Mouse (Mus musculus): ENCODE measurements at regions not wholly inside any gene's neighbourhood (a gene's known extent, or its start where the extent isn't known, plus 50 kb on each side); places are given as distances from the start of the nearest gene placed in this dataset.
A peak's percentile ranks its signal among the peaks of the same experiment; 100 is the strongest.

- no peaks in the 10 kb centered on the region for H3K36me3 ChIP-seq
- no peak overlapping the region for H3K4me2 ChIP-seq
- no peaks in the 10 kb centered on the region for H3K27me3 ChIP-seq
- no peak overlapping the region for H3K27ac ChIP-seq (replicated peaks)
- 90% methylated on average over 6 of the region's 6 CpGs for whole genome bisulfite sequencing
- no peak overlapping the region for H3K9ac ChIP-seq
- H3K4me1 ChIP-seq (replicated peaks) = no peaks in the 10 kb centered on the region
- no peak overlapping the region for H3K4me3 ChIP-seq
- 0 out of 2 replicates have a peak, but pooled peaks cover 5% of the 10 kb centered on the region for H3K9me3 ChIP-seq
- no peak for ATAC-seq (ENCODE audit: low FRiP score, low read depth)
Observed at GRCm38 (mm10) chr2:19086621-19087020, 88.5 kb downstream of the 4930426L09Rik start.

GRCm38 (mm10) chr2:19099384-19099783 lies 99.7 kb upstream of the Armc3 start:
- Histone ChIP-seq H3K9ac (no peak overlapping the region), H3K4me3 (no peak overlapping the region), H3K27me3 (no peaks in the 10 kb centered on the region), H3K9me3 (no peaks in the 10 kb centered on the region), H3K36me3 (no peaks in the 10 kb centered on the region), H3K27ac (replicated peaks) (no peak overlapping the region), H3K4me2 (no peak overlapping the region), H3K4me1 (replicated peaks) (no peaks in the 10 kb centered on the region)
- WGBS = 93% methylated on average over 2 of the region's 2 CpGs
- no peak for ATAC-seq (ENCODE audit: low FRiP score, low read depth)

GRCm38 (mm10) chr2:19108753-19109152 lies 90.3 kb upstream of the Armc3 start:
- Histone ChIP-seq H3K36me3 (no peaks in the 10 kb centered on the region), H3K27me3 (no peaks in the 10 kb centered on the region), H3K4me1 (replicated peaks) (no peaks in the 10 kb centered on the region), H3K4me3 (no peak overlapping the region), H3K4me2 (no peak overlapping the region), H3K9me3 (no peaks in the 10 kb centered on the region), H3K9ac (no peak overlapping the region), H3K27ac (replicated peaks) (no peak overlapping the region)
- no peak for ATAC-seq (ENCODE audit: low FRiP score, low read depth)

DNA sequence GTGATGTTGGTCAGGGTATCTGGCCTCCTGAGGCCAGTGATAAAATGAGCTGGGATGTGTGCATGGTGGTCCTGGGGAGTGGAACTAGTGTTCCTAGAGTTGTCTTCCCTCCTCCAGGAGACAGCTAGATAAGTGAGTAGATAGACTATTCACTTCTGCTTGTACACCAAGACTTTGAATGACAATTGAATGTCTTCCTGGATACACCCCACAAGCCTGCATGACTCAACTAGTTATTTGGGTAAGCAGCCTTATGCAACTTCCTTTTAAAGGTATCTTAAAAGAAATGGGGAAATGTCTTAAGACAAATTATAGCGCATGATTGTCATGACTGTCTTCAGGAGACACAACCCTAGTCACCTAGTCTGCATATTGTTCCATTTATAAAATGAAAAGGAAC lies 79.2 kb upstream of the Armc3 start:
- Histone ChIP-seq H3K27ac (replicated peaks) (no peak overlapping the region), H3K4me2 (no peak overlapping the region), H3K27me3 (no peaks in the 10 kb centered on the region), H3K4me3 (no peak overlapping the region), H3K4me1 (replicated peaks) (no peaks in the 10 kb centered on the region), H3K36me3 (no peaks in the 10 kb centered on the region), H3K9me3 (no peaks in the 10 kb centered on the region), H3K9ac (no peak overlapping the region)
- WGBS = 100% methylated on average over 1 of the region's 1 CpGs
- ATAC-seq (ENCODE audit: low FRiP score, low read depth) = no peak

DNA sequence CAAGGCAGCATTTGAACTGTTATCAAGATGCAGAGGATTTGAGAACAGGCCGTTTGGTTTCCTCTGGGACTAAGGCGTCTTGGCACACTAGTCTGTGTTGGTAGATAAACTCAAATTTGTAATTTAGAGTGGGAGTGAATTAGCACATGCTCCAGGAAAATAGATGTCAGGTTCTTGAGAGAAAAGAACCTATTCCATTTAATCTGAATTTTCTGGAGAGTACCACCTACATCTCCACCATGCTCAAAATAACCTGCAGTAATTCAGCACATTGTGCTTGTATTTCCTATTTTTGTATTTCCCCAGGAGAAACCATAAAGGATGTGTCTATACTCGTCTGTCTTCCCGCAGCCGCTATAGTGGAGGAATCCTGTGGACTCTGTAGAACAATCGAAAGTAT lies 66.2 kb upstream of the Armc3 start:
- no peak for ATAC-seq (ENCODE audit: low FRiP score, low read depth)
- no peak overlapping the region for H3K4me2 ChIP-seq
- no peak overlapping the region for H3K4me3 ChIP-seq
- no peaks in the 10 kb centered on the region for H3K4me1 ChIP-seq (replicated peaks)
- no peaks in the 10 kb centered on the region for H3K27me3 ChIP-seq
- H3K27ac ChIP-seq (replicated peaks) = no peak overlapping the region
- H3K9ac ChIP-seq = no peak overlapping the region
- H3K36me3 ChIP-seq = no peaks in the 10 kb centered on the region
- WGBS = 86% methylated on average over 6 of the region's 6 CpGs
- H3K9me3 ChIP-seq = no peaks in the 10 kb centered on the region

GRCm38 (mm10) chr2:19142586-19142985 lies 56.5 kb upstream of the Armc3 start:
- H3K27ac ChIP-seq (replicated peaks) = no peak overlapping the region
- no peaks in the 10 kb centered on the region for H3K27me3 ChIP-seq
- H3K4me2 ChIP-seq = no peak overlapping the region
- H3K4me1 ChIP-seq (replicated peaks) = peaks cover 4% of the 10 kb centered on the region; the same call in 1 of the 2 replicates
- no peak overlapping the region for H3K9ac ChIP-seq
- WGBS = 73% methylated on average over 2 of the region's 2 CpGs
- no peaks in the 10 kb centered on the region for H3K9me3 ChIP-seq
- H3K36me3 ChIP-seq = no peaks in the 10 kb centered on the region
- ATAC-seq (ENCODE audit: low FRiP score, low read depth) = no peak
- H3K4me3 ChIP-seq = no peak overlapping the region

GRCm38 (mm10) chr2:19145412-19145811 lies 53.7 kb upstream of the Armc3 start:
- Histone ChIP-seq H3K27ac (replicated peaks) (no peak overlapping the region), H3K4me3 (no peak overlapping the region), H3K4me1 (replicated peaks) (peaks cover 4% of the 10 kb centered on the region; the same call in 1 of the 2 replicates), H3K9ac (no peak overlapping the region), H3K27me3 (no peaks in the 10 kb centered on the region), H3K36me3 (no peaks in the 10 kb centered on the region), H3K9me3 (no peaks in the 10 kb centered on the region), H3K4me2 (no peak overlapping the region)
- no peak for ATAC-seq (ENCODE audit: low FRiP score, low read depth)
- WGBS = 77% methylated on average over 3 of the region's 3 CpGs

DNA sequence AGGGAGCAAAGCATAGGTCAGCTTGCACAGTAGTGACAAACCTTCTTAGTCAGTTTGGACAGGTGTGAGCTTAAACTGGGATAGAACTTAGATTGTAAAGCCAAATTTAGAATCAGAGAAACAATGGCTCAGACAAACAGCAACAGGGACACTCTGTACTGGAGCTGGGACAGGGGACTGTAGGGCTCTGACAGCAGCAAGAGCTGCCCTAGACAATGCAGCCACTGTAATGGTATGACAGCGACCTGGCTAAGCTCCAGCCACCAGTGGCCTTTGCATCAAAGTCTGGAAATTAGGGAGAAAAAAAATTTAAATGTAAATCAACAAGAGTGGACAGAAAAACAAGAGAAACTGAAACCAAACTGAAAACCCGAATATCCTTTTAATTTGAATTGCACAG lies 53.2 kb upstream of the Armc3 start:
- no peak overlapping the region for H3K9ac ChIP-seq
- no peaks in the 10 kb centered on the region for H3K36me3 ChIP-seq
- H3K4me1 ChIP-seq (replicated peaks) = peaks cover 4% of the 10 kb centered on the region; the same call in 1 of the 2 replicates
- H3K27me3 ChIP-seq = no peaks in the 10 kb centered on the region
- no peak overlapping the region for H3K27ac ChIP-seq (replicated peaks)
- no peaks in the 10 kb centered on the region for H3K9me3 ChIP-seq
- 0 out of 2 replicates have a peak, but pooled peaks have one; percentile 72 for ATAC-seq (ENCODE audit: low FRiP score, low read depth)
- H3K4me3 ChIP-seq = no peak overlapping the region
- no peak overlapping the region for H3K4me2 ChIP-seq
- 48% methylated on average over 2 of the region's 2 CpGs for whole genome bisulfite sequencing

- WGBS = 45% methylated on average over 6 of the region's 6 CpGs
- no peak overlapping the region for H3K27ac ChIP-seq (replicated peaks)
- peaks cover 4% of the 10 kb centered on the region; the same call in 1 of the 2 replicates for H3K4me1 ChIP-seq (replicated peaks)
- H3K9me3 ChIP-seq = no peaks in the 10 kb centered on the region
- no peak overlapping the region for H3K4me2 ChIP-seq
- no peaks in the 10 kb centered on the region for H3K27me3 ChIP-seq
- no peak overlapping the region for H3K9ac ChIP-seq
- no peak overlapping the region for H3K4me3 ChIP-seq
- ATAC-seq (ENCODE audit: low FRiP score, low read depth) = no peak
- H3K36me3 ChIP-seq = no peaks in the 10 kb centered on the region
Observed at GRCm38 (mm10) chr2:19146289-19146688, 52.8 kb upstream of the Armc3 start.

DNA sequence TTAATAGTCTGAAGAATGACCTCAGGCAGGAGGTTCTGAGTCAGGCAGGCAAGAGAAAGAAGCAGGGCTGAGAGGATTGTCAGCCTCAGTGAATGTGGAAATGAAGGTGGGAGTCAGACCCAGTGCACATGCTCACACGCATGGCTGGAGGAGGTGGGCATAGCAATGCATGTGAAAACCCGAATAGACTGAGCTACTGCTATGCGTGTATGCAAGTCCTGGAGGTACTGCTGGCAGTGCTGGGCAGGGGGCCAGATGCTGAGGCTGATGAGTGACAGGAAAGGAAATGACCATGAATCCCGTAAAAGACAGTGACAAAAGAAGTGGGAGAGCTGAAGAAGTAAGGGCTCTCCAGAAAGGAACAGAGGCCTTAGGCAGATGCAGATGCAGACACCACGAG lies 50.3 kb upstream of the Armc3 start:
- Histone ChIP-seq H3K4me3 (no peak overlapping the region), H3K36me3 (no peaks in the 10 kb centered on the region), H3K9me3 (no peaks in the 10 kb centered on the region), H3K9ac (no peak overlapping the region), H3K4me1 (replicated peaks) (peaks cover 4% of the 10 kb centered on the region; the same call in 1 of the 2 replicates), H3K4me2 (no peak overlapping the region), H3K27me3 (no peaks in the 10 kb centered on the region), H3K27ac (replicated peaks) (no peak overlapping the region)
- 46% methylated on average over 5 of the region's 5 CpGs for WGBS
- no peak for ATAC-seq (ENCODE audit: low FRiP score, low read depth)

All from hindbrain, embryonic 15.5 days (tissue).